ENCODE assay signal across 1 mouse cellular context in the genomic region with DNA sequence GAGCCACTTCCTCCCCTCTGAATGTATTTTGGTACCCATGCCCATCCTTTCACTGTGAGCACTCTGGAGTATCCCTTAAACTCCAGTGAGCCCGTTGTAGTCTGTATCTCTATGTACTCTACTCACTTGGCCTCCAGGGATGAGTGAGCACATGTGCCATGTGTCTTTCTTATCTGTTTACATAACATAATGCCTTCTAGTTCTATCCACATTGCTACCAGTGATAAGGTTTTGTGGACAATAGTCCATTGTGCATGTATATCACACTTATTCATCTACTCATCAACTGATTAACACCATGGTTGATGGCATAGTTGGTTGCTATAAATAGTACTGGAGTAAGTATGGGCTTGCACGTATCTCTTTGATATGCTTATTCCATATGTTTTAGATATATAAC.
TF ChIP-seq lines count a peak whose summit lies in the region.

No protein-coding gene starts in this region.

TF ChIP-seq in MEL, 35 proteins besides CTCF, POLR2A, EP300 and RAD21 (continued from another document):
- no peak for TF ChIP-seq E2F4 (IDR thresholded peaks at IDR 0.05; ENCODE audit: borderline replicate concordance, low read depth, low read length)
- no peak for TF ChIP-seq NELFE (IDR thresholded peaks at IDR 0.05; ENCODE audit: low read depth, low read length)
- TF ChIP-seq MAZ (IDR thresholded peaks at IDR 0.05; ENCODE audit: low read depth, low read length) = no peak
- TF ChIP-seq USF2 (IDR thresholded peaks at IDR 0.05; ENCODE audit: borderline replicate concordance in 1 of 2, insufficient read depth in 1 of 2, low read depth in 1 of 2, low read length in 2 of 2) = no peak
- TF ChIP-seq BHLHE40 (IDR thresholded peaks at IDR 0.05; ENCODE audit: borderline replicate concordance, low read depth, low read length) = peak; percentile 14; the same call in 1 of the 2 replicates
- no peak for TF ChIP-seq SIN3A (IDR thresholded peaks at IDR 0.05; ENCODE audit: low read length)
- peak; percentile 66; the same call in 1 of the 2 replicates for TF ChIP-seq MXI1 (IDR thresholded peaks at IDR 0.05; ENCODE audit: low read depth, low read length)
